Mouse (Mus musculus): Measurements from ENCODE around the gene Rflnb.

DNA sequence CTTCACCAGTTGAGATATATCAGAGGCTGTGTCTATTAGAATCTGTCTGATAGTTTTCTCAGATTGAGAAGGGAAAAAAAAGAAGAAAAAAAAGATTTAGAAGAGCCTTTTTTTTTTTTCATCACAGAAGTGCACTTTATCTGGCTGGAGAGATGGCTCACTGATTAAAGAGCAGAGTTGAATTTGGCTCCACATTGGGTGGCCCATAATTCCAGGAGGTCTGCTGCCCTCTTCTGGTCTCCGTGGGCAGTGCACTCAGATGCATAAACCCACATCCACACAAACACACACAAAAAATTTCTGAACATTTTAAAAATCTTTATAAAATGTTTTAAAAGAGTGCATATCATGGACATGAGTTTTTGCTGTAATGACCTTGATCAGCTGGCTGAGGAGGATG, 53.6 kb downstream of the Rflnb start:
- no peak for TF ChIP-seq POLR2A (IDR thresholded peaks at IDR 0.05; ENCODE audit: borderline replicate concordance, insufficient read depth, low read length)
- TF ChIP-seq CTCF (IDR thresholded peaks at IDR 0.05; ENCODE audit: borderline replicate concordance, insufficient read depth, low read depth, low read length) = peak; percentile 35; the same call in 1 of the 2 replicates
